Mouse (Mus musculus) heart, postnatal 4 days (tissue): ENCODE results near the gene Pcgf6. TPM values are rescaled to one million over a fixed set of nuclear protein-coding genes. Genes with fewer than 3 reads are reported as not detected.
"Not testable (repeated sequence)": the region's sequence is repeated elsewhere in the genome, so short reads cannot be mapped to it uniquely, and the experiment has no call there.

ENCODE experiments used
- DNase-seq: peaks from one replicate; pipeline ENCODE4 v3.0.0; 2021
- total RNA-seq, 2 experiments: library from RNA; stranded (reverse); gene quantifications; 2 replicates each; pipeline ENCODE4 v1.2.3; 2021

Pcgf6 gene
- total RNA-seq, 2 experiments from 2014 or later = 3.9 to 4.2 TPM

DNA sequence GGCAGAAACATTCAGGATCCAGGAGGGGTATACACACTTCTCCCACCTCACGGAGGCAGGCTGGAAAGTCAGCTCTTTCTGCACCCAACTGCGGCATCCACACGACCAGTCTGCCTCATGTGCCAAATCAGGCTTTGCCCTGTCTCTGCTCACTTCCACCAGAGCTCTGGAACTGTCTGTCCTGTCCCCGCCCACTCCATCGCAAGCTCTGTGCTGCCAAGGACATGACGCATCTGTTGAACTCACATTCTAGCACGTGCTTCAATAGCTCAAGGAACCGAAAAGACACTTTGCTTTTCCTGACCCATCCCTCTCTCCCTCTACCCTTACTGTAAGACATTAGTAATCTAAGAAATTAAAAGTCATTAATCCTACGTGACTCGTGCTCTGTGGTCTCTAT is 25.8 kb downstream of the Pcgf6 start:
- DNase-seq = peak; percentile 25

DNA sequence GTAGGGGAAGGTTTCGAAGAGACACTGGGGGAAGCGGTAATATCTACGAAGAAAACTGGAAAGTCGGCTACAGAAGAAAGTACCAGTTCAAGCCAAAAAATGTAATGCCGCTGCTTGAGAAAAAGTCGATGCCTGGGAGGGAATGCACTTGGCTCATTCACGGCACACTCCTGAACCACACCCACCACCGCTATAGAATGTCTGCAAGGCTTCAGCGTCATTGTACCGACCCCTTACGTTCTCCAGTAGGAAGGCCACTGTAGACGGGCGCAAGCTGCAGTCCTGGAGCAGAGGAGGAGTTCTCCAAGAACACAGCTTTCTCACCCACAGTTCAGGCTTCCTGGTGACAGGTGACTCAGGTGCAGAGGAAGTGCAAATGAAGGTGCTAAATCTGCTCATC is 27.2 kb downstream of the Pcgf6 start:
- no peak for DNase-seq

DNA sequence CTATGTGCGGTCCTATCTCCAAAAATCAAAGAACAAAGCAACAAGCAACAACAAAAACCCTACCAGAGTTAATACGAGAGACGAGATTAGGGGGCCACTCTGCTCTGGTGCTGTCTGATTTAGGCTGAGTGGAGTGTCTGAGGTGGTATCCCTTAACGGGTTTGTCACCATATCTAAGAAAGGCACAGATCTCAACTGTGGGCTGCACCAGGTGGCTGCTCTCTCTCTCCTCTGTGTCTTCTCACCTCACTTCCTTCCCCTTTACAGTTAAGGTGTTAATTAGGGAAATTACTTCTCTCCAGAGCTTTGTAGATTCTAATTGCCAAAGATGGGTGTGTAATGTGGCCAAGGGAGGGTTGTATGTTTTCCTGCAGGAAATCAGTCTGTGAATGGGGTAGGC is 28.0 kb downstream of the Pcgf6 start:
- no peak for DNase-seq

DNA sequence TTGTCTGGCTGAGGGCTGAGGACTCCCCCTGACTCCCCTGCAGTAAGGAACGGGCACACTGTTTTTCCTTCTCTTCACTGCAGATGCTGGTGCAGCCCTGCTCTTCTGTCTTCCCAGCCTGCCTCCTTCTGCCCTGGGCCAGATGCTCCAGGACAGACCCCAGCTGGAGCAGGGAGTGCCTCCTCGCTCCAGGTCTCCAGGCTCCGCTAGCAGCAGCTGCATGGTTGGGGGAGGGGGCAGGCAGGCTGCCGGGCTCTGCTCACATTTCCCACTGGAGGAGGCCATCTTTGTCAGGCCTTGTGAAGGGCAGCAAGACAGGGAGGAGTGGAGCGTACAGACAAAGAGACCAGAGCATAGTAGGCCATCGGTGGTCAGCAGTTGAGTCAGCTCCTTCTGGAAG is 31.4 kb downstream of the Pcgf6 start:
- DNase-seq = no peak

DNA sequence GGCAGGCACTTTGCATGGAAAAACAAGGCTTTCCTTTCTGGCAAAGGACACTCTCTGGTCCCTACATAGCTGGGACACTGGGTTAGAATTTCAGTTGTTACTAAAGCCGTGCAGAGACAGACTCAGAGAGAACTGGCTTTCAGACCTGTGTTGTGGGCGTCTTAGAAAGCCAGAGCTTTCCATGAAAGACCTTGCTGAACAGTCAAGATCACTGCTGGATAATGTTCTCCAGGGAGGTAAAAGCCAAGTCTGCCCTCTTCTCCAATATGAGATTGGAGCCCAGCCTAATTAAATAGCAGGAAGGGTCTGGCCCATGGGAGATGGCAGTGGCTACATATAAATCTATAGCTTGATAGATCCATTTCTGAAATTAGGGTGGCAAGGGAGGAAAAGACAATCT is 32.4 kb downstream of the Pcgf6 start:
- DNase-seq = no peak

DNA sequence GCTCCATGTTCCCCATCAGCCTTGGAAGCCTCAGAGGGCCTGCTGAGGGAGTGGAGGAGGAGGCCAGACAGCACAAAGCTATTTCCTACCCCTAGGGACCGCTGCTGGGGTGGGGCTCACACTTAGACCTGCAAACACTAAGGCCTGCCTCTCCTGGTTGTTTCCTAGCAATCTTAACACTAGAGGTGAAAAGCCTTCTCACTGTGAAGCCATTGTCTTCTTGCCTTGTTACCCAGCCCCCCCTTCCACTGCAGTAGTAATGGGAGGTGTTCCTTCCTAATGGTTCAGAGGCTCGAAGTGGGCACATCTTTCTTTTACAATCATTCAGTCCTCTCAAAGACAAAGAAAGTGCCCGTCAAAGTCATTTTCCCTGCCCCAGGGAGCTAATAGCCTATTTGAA is 32.9 kb downstream of the Pcgf6 start:
- DNase-seq = no peak

DNA sequence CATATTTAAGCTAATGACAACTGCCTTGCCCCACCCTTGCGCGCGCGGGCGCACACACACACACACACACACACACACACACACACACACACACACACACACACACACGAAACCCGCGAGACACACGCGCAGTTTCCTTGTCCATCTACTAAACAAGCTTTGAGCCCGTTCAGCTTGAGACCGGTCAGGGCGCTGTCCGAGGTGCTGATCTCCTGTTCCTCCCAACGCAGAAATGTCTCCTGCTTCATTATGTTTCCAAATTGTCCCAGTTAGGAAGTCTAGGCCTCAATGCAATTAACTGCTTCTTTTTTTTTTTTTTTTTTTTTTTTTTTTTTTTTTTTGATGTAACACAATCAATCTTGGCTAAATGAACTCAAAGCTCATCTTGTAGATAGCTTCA is 34.2 kb downstream of the Pcgf6 start:
- DNase-seq = peak; percentile 91

DNA sequence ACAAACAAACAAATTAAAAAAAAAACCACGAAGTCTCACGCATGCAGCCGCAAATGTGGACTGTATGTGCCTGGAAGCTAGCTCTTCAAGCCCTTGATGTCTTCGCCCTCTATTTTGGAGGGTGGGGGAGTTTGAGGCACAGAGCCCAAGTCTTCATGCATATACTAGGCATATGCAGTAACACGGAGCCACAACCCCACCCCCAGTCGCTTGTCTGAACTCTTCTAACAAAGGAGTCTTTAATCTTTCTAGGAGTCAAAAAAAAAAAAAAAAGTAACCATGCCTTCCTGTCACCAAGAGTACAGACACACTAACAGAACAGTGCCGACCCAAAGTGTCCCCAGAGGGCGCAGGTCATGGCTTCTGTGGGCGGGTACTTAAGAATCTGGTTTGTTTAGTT is 34.7 kb downstream of the Pcgf6 start:
- no peak for DNase-seq

DNA sequence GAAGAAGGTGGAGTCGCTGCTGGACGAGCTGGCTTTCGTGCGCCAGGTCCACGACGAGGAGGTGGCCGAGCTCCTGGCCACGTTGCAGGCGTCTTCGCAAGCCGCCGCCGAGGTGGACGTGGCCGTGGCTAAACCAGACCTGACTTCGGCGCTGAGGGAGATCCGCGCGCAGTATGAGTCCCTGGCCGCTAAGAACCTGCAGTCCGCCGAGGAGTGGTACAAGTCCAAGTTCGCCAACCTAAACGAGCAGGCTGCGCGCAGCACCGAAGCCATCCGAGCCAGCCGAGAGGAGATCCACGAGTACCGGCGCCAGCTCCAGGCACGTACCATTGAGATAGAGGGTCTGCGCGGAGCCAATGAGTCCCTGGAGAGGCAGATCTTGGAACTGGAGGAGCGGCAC is 35.3 kb downstream of the Pcgf6 start:
- no peak for DNase-seq

DNA sequence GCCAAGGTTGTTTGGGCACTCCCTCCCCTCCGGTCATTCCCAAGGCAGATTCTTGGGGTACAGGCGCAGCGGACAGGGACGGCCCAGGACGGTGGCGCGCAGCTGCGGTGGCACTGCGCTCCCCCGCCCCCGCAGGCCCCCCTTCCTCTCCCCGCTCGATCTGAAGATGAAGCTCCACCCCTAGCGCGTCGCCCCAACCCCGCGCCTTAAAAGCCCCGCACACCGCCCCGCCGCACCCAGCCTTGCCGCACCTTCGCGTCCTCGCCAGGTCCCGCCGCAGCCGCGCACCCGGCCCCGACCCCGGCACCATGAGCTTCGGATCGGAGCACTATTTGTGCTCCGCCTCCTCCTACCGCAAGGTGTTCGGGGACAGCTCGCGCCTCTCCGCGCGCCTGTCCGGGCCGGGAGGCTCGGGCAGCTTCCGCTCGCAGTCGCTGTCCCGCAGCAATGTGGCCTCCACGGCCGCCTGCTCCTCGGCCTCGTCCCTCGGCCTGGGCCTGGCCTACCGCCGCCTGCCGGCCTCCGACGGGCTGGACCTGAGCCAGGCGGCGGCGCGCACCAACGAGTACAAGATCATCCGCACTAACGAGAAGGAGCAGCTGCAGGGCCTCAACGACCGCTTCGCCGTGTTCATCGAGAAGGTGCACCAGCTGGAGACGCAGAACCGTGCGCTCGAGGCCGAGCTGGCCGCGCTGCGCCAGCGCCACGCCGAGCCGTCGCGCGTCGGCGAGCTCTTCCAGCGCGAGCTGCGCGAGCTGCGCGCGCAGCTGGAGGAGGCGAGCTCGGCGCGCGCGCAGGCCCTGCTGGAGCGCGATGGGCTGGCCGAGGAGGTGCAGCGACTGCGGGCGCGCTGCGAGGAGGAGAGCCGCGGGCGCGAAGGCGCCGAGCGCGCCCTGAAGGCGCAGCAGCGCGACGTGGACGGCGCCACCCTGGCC is 36.0 kb downstream of the Pcgf6 start, which contains the start of the genes Ina and Nt5c2:
Ina (plus strand) TSS at position 252 of the 935 bp plus-strand sequence.
Nt5c2 (minus strand) TSS at position 707 of the 935 bp plus-strand sequence.
- peak; percentile 35 for DNase-seq

DNA sequence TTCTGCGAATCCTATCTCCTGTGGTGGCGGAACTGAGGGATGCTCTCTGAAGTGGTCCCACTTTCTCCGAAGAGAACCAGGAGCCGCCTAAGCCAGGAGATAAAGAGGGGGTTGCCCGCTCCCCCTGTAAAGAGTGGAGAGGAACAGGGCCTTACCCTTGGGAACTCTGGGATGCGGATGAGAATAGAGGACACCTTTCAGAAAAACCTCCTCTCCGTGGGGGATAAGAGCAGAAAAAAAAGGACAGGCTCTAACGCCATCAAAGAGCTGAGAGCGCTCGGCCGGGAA is 36.6 kb downstream of the Pcgf6 start:
- DNase-seq = no peak

DNA sequence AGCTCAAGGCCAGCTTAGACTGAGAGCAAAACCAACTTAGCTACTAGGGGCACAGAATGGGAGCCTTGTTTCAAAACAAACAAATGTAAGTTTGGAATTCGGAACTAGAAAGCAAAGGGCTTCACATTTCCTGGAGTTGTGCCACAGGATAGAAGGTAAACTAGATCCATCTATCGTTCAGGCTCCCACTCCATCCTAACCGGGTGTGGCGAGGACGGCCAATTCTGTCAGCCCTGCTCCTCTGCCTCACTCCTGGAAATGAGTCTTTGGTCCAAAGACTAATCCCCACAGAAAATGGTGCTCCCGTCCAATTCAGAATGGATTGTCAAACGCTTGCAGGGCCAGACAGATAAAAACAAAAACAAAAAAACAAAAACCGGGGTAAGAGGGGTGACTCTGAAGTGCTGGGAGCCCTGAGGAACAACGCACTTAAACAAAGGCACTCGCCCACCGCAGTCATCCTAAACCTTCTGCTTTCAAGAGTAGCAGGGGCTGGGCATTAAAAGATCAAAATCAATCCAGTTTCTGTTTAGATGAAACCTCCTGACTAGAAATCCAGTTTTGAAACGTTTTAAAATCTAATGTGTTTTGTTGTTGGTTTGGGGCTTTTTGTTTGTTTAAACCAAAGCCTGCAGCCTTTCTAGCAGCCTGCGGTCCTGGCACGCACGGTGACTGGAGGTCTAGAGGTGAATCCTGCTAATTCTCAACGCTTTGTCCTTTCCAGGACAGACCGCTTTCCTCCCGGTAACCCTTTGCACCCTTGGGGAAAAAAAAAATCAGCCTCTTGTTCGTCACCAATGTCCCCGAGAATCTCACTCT is 37.2 kb downstream of the Pcgf6 start:
- no peak for DNase-seq

DNA sequence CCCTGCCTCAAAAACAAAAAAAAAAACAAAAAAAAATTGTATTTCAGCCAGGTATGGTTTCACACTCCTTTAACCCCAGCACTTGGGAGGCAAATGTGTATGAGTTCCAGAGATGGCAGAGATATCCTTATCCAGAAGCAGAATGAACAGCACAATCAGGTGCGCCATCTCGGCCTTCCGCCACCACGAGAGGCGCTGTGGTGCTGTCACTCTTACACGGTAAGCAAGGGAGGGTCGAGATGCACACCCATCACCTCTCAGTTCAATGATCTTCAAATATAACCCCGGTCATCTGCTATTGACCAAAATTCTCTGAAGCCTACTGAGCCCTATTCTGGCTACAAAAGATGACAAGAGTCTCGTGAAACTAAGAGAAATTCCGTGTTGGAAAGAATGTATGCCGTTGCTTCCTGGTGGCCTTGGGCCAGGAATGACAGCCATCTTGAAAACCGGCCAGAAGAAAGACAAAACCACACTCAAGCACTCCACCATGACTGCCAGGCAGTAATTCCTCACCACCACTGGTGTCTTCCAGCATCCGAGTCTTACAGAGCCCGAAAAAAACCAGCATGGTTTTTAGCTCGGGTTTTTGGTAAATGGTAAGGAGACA is 38.1 kb downstream of the Pcgf6 start:
- no peak for DNase-seq

DNA sequence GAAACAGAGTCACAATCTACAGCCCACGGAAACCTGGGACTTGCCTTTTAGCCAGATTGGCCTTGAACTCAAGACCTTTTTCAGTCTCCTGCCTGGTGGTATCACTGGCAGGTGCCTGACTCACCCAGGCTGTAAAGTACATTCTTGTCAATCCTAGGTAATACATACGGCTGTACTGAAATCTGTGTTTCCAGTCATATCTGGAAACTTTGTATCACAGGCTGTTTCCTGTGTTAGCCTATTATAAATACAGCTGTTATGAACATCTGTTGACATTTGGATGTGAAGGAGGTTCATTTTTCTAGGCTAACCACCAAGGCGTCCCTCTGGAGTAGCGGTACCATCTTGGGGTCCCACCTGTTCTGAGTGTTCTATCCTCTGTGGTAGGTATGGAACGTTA is 40.8 kb downstream of the Pcgf6 start:
- DNase-seq = no peak

DNA sequence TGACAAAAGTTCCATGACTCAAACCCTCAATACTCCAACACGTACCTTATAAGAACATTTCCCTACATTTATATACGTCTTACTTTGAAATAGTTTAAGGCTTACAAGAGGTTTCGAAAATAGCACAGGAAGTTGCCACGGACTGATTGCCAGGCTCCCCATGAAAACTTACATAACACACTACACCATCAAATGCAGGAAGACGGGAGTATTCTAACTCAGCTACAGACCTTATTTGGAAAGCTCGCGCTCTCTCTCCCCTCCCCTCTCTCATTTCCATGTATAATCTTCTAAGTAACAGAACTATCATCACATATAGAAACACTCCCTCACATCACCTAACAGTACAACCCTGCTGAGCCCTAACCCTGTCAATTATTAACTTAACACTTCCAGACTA is 41.3 kb downstream of the Pcgf6 start:
- DNase-seq = no peak

DNA sequence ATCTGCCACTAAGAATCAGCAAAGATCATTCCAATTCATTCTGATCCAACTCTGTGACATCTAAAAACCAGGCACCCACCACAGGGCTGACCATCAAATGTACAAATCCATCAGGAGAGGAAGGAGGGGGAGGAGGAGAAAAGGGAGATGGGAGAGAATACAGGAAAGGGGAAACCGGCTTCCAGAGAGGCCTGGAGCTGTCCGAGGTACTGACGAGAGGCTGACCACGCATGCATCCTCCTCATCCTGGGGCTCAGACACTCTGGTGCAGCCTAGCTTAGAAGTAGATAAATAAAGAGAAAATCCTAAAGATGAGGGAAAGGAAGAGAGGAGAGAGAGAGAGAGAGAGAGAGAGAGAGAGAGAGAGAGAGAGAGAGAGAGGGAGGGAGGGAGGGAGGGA is 44.4 kb downstream of the Pcgf6 start:
- DNase-seq = peak; percentile 83

DNA sequence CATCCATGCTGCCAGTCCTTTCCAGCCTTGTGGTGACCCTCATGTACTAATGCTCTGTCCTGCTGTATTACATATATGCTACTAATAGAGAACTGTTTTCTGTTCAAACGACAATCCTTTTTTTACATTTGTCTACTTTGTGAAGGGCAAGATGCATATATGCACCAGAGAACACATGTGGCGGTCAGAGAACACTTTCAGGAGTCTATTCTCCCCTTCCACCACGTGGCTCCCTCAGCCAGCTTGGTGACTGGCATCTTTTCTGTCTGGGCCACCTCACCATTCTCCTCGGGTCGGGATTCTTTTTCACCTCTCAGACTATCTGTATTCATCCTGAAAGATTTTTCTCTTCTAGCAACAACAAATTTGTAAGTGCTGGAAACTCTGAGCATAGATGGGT is 44.8 kb downstream of the Pcgf6 start:
- no peak for DNase-seq

DNA sequence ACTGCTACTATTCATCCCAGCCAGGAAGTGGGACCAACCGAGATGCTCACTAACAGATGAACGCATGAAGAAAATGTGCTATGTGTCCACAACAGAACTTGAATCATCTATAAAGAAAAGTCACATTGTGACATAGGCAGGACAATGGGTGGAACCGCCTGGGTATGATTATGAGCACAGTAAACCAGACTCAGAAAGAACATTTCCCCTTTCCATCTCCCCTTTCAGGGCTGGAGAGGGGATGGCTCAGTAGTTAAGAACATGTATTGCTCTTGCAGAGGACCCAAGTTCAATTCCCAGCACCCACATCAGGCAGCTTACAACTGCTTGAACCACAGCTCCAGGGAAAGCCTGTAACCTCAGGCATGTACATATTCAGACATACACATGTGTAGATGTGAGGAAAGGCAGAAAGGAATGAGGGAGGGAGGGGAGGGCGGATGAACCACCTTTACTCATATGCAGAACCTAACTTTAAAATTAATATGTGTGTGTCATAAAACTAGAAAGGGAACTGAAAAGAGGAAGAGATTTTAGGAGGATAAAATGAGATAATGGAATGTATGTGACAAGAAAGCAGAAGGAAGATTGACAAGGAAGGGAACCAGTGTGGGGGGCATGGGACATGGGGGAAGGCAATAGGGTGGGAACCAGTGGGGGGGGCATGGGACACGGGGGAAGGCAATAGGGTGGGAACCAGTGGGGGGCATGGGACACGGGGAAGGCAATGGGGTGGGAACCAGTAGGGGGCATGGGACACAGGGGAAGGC is 46.8 kb downstream of the Pcgf6 start:
- no peak for DNase-seq

DNA sequence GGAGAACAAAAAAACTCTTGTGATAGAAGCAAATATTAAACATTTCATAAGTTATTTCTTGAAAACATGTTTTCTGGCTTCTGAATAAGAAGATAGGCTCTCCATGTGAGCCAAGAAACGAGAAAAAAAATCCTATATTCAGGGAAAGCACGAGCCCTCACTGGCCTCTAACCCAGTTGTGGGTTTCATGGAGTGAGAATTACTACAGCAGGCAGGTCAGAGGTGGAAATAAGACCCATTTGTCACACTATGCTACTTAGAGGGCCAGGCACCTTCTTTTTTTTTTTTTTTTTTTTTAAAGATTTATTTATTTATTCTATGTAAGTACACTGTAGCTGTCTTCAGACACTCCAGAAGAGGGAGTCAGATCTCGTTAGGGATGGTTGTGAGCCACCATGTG is 50.3 kb downstream of the Pcgf6 start:
- not testable (repeated sequence) for DNase-seq

DNA sequence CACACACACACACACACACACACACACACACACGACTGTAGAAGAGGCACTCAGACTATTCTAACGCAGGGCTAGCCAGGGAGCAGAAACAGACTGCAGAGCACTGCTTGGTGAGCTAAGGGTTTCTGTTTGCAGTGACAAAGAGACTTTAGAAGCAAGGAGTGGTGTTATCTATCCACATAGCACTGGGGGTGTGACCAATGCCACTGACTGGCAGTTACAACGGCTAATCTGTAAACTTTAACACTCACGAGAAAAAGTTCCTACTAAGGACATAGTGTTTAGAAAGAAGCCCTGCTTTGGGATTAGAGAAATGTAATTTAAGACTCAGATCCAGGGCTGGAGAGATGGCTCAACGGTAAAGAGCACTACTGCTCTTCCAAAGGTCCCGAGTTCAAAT is 51.0 kb downstream of the Pcgf6 start:
- no peak for DNase-seq

DNA sequence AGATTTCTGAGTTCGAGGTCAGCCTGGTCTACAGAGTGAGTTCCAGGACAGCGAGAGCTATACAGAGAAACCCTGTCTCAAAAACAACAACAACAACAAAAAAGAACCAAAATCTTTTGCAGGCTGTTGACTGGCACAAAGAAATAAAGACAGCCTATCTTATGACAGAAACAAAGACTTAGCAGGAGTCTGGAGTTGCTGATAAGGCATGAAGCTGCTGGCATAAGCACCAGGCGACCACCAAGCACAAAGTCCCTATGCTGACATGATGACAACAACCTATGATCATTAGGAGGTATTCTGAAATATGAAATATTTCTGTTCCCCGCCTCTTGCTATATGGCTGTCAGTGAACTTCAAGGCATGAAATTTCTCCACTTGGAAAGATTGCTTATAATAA is 51.8 kb downstream of the Pcgf6 start:
- no peak for DNase-seq

DNA sequence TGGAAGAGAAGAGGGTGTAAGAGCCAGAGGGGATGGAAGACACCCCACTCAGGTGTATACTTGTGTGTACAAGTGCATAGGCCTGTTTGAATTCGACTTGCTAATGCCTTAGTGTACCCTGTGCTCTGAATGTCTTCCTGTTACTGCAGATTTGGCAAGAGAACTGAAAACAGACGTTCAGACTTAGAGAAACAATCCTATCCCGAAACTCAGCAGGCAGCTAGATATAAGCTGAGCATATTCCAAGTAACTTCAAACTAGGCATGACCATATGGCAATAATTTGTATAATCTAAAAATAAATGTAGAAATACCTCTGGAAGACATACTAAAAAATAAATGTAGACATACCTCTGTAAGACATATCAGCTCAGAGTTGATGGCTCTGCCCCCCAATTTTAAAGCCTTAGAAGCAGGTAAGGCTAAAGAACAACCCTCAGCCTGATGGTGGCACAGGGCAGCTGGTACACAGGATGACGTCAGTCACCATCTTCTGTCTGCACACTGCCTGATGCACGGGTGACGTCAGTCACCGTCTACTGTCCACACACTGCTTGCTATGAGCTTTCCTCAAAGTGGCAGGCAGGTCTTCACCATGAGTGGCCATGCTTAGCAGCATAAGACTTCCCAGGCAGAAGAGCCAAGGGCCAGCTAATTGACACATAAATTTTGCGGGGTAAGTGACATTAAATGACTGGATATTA is 52.4 kb downstream of the Pcgf6 start:
- no peak for DNase-seq
